In genomic region chr7:125553653-125554428, GRCm38 (mm10) we compare ENCODE assay signal across 8 mouse cellular contexts. TPM values are rescaled to one million over a fixed set of nuclear protein-coding genes. Genes with fewer than 3 reads are reported as not detected.
DNase-seq lines count a peak whose midpoint lies in the region; ATAC-seq lines count a peak whose summit lies in the region.

No protein-coding gene starts in this region.

- WGBS in kidney, embryonic 15.5 days = 87% methylated on average over 13 of the region's 13 CpGs
- 90% methylated on average over 13 of the region's 13 CpGs for WGBS in hindbrain, embryonic 11.5 days

- H3K4me2 ChIP-seq in kidney, embryonic 15.5 days = no peak overlapping the region
- no peak overlapping the region for H3K4me2 ChIP-seq in hindbrain, embryonic 11.5 days (replicated peaks; ENCODE audit: low read depth, low read length)

- H3K4me1 ChIP-seq in kidney, embryonic 15.5 days = peaks cover 38% of the 10 kb centered on the region
- peaks cover 5% of the 10 kb centered on the region; the same call in 1 of the 2 replicates for H3K4me1 ChIP-seq in hindbrain, embryonic 11.5 days (replicated peaks; ENCODE audit: control insufficient read depth, insufficient read depth, low read length)

- no peak overlapping the region for H3K27ac ChIP-seq in kidney, embryonic 15.5 days
- no peak overlapping the region for H3K27ac ChIP-seq in hindbrain, embryonic 11.5 days (ENCODE audit: low read depth, low read length)

- H3K4me3 ChIP-seq in kidney, embryonic 15.5 days (replicated peaks) = peak overlapping the region; percentile 61; the same call in 1 of the 2 replicates
- no peak overlapping the region for H3K4me3 ChIP-seq in hindbrain, embryonic 11.5 days (ENCODE audit: low read depth, low read length)

- H3K9me3 ChIP-seq in kidney, embryonic 15.5 days (replicated peaks) = no peaks in the 10 kb centered on the region
- no peaks in the 10 kb centered on the region for H3K9me3 ChIP-seq in hindbrain, embryonic 11.5 days (ENCODE audit: control insufficient read depth, low read length)

- H3K27me3 ChIP-seq in kidney, embryonic 15.5 days = peaks cover 8% of the 10 kb centered on the region; the same call in 1 of the 2 replicates
- peaks cover 8% of the 10 kb centered on the region; the same call in 1 of the 2 replicates for H3K27me3 ChIP-seq in hindbrain, embryonic 11.5 days (ENCODE audit: control insufficient read depth, insufficient read depth, low read length)

- H3K36me3 ChIP-seq in kidney, embryonic 15.5 days = no peaks in the 10 kb centered on the region
- no peaks in the 10 kb centered on the region for H3K36me3 ChIP-seq in hindbrain, embryonic 11.5 days (ENCODE audit: control insufficient read depth, insufficient read depth, low read length)

- H3K9ac ChIP-seq in kidney, embryonic 15.5 days = 0 out of 2 replicates have a peak overlapping the region, but pooled peaks have one; percentile 10
- no peak overlapping the region for H3K9ac ChIP-seq in hindbrain, embryonic 11.5 days (ENCODE audit: low read depth, low read length)

- no peak for ATAC-seq in CD4-positive, CD25-positive, alpha-beta regulatory T cell, adult 4 months
- ATAC-seq in kidney, embryonic 15.5 days (replicated peaks; ENCODE audit: low FRiP score) = no peak
- no peak for ATAC-seq in hindbrain, embryonic 11.5 days (ENCODE audit: low FRiP score)

- DNase-seq in CD4-positive, CD25-positive, alpha-beta regulatory T cell, adult 2 months (ENCODE audit: low read depth, low spot score) = peak; percentile 35
- no peak for DNase-seq in kidney, postnatal 14 days
- DNase-seq in thymus, postnatal 4 days = peak; percentile 41
- no peak for DNase-seq in thymus, postnatal 10 days (ENCODE audit: low spot score in 2 of 2)
- DNase-seq in ovary, postnatal 10 days (ENCODE audit: low spot score) = no peak
- DNase-seq in hindbrain, embryonic 11.5 days (ENCODE audit: low spot score) = no peak

RNA-seq across cellular contexts. Expression of gene Il4ra, which starts 1.9 kb away (rescaled TPM):
- polyA plus RNA-seq in CD4-positive, CD25-positive, alpha-beta regulatory T cell, adult 4 months (2017; shearing (Covaris generic)) = 100 to 1,000 TPM; 102 to 165 TPM
- 8.6 and 10.4 TPM in 2 replicates for polyA plus RNA-seq in kidney, embryonic 15.5 days (2015; fragmentation: Nextera tagmentation; extraction: Ambion mirVana)
- polyA plus RNA-seq in hindbrain, embryonic 11.5 days (2014; fragmentation: Nextera tagmentation; extraction: Ambion mirVana) = 2.5 and 2.6 TPM in 2 replicates

RNA-seq across cellular contexts. Expression of gene Il21r, which starts 49.4 kb away (rescaled TPM):
- 100 to 1,000 TPM in 1 of 2 experiments, 10 to 100 TPM in 1; 99.5 to 157 TPM for polyA plus RNA-seq in CD4-positive, CD25-positive, alpha-beta regulatory T cell, adult 4 months (2017; shearing (Covaris generic))
- polyA plus RNA-seq in kidney, embryonic 15.5 days (2015; fragmentation: Nextera tagmentation; extraction: Ambion mirVana) = 0.24 and 0.31 TPM in 2 replicates
- polyA plus RNA-seq in hindbrain, embryonic 11.5 days (2014; fragmentation: Nextera tagmentation; extraction: Ambion mirVana) = 0.09 and 0.25 TPM in 2 replicates

Comparison
In these comparisons a context has a peak if more than half of its experiments do, and no peak if none do; other contexts are left out.
1. DNase-seq: peak in CD4-positive, CD25-positive, alpha-beta regulatory T cell, adult 2 months (single experiment) and thymus, postnatal 4 days (single experiment); none in kidney, postnatal 14 days (single experiment), thymus, postnatal 10 days (0 of 2), ovary, postnatal 10 days (single experiment) and hindbrain, embryonic 11.5 days (single experiment).
2. RNA of gene Il21r, which starts 49.4 kb away (polyA plus RNA-seq): 99.5 to 157 TPM in CD4-positive, CD25-positive, alpha-beta regulatory T cell, adult 4 months; 0.24 to 0.31 TPM in kidney, embryonic 15.5 days and 0.09 to 0.25 TPM in hindbrain, embryonic 11.5 days; every median in the first group is over 10 times any median in the second.